Mouse (Mus musculus) midbrain, embryonic 16.5 days (tissue): ENCODE measurements around the gene Speer4e. TPM values are rescaled to one million over a fixed set of nuclear protein-coding genes. Genes with fewer than 3 reads are reported as not detected.
"Not testable (repeated sequence)": the region's sequence is repeated elsewhere in the genome, so short reads cannot be mapped to it uniquely, and the experiment has no call there.

Source experiments
- ATAC-seq: fragments of 200-750 bp; cut with Nextera tagmentation; 2 replicates; pipeline ENCODE4 v1.8.0; 2017; ENCODE audit warnings: moderate TSS enrichment
- H3K27ac ChIP-seq: fragments of 300-500 bp; sonication (generic); 2 replicates; pipeline ENCODE4 v1.5.1; 2014; ENCODE audit warnings: mild to moderate bottlenecking, low read length, mixed read lengths
- H3K27me3 ChIP-seq: fragments of 300-500 bp; sonication (generic); 2 replicates; pipeline ENCODE4 v1.6.1; 2014; ENCODE audit warnings: low read depth, low read length, mixed read lengths; ENCODE audit not compliant: control insufficient read depth, insufficient read depth
- H3K36me3 ChIP-seq: fragments of 300-500 bp; sonication (generic); 2 replicates; pipeline ENCODE4 v1.6.1; 2014; ENCODE audit warnings: mild to moderate bottlenecking, low read length, moderate library complexity, mixed read lengths; ENCODE audit not compliant: control insufficient read depth, insufficient read depth
- H3K4me1 ChIP-seq: fragments of 300-500 bp; sonication (generic); 2 replicates; pipeline ENCODE4 v1.6.1; 2014; ENCODE audit warnings: mild to moderate bottlenecking, low read length, mixed read lengths; ENCODE audit not compliant: control insufficient read depth, insufficient read depth
- H3K4me2 ChIP-seq: fragments of 300-500 bp; sonication (generic); 2 replicates; pipeline ENCODE4 v1.6.1; 2014; ENCODE audit warnings: mild to moderate bottlenecking, low read length, mixed read lengths
- H3K4me3 ChIP-seq: fragments of 300-500 bp; sonication (generic); 2 replicates; pipeline ENCODE4 v1.5.1; 2014; ENCODE audit warnings: low read depth, mild to moderate bottlenecking, low read length, moderate library complexity, mixed read lengths
- H3K9ac ChIP-seq: fragments of 300-500 bp; sonication (generic); 2 replicates; pipeline ENCODE4 v1.6.1; 2014; ENCODE audit warnings: low read depth, low read length, mixed read lengths
- H3K9me3 ChIP-seq: fragments of 300-500 bp; sonication (generic); replicated peaks from 2 replicates; pipeline ENCODE4 v1.6.1; 2014; ENCODE audit warnings: mild to moderate bottlenecking, low read length, mixed read lengths; ENCODE audit not compliant: control insufficient read depth, poor library complexity, severe bottlenecking
- WGBS: fragments of 180-500 bp; shearing (Covaris S2); extraction: QIAGEN DNeasy Blood & Tissue Kit; methylation state at CpG from one replicate; pipeline ENCODE4 v1.1.7; 2014; 5-methylcytosine and 5-hydroxymethylcytosine counted together
- polyA plus RNA-seq: library from polyadenylated mRNA; unstranded; fragments of >200 nt; fragmentation: Nextera tagmentation; extraction: Ambion mirVana; gene quantifications from 2 replicates; pipeline ENCODE4 v1.2.1, GENCODE M21; 2015

The Speer4e gene
- polyA plus RNA-seq, 1 experiment from 2014 or later: not detected

DNA sequence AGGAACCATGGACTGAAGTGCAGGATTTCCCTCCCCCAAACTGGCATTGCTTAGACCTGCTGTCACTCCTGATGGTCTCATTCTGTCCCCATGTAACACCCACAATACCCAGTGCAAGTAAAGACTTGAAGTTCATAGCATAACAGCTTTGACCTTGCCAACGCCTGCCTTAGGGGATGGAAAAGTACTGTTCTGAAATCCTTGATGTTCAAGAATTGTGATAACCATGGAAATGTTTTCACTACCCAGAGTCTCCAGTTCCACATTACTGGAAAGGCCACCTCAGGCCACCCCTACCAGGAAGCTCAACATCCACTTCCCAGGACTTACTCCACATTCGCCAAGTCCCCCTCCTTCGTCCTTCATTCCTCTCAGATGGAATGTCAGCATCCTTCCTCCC, 23.9 kb downstream of the Speer4e start:
- not testable (repeated sequence) for H3K9me3 ChIP-seq, H3K27ac ChIP-seq, H3K36me3 ChIP-seq, H3K4me3 ChIP-seq, H3K4me2 ChIP-seq, H3K4me1 ChIP-seq, ATAC-seq, H3K9ac ChIP-seq, H3K27me3 ChIP-seq
- 75% methylated on average over 2 of the region's 3 CpGs for WGBS

DNA sequence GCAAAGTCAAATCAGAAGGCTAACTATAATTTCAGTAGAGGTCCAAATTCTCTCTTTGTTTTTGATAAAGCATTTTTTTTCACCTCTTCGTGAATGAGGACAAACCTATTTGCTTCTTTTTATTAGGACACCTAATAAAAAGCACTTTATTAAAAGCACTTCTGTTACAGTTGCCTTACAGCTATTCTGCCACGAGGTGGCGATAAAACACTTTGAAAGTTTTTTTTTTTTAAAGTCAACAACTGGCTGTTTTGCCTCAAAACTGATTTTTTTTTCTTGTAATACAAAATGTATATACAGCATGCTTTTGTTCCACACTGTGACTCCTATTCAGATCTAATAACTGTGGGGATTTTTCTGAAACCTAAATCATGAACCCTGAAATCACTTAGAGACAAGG, 34.7 kb downstream of the Speer4e start:
- not testable (repeated sequence) for H3K4me1 ChIP-seq, H3K27me3 ChIP-seq, H3K9ac ChIP-seq, H3K27ac ChIP-seq, H3K36me3 ChIP-seq, H3K4me2 ChIP-seq, H3K4me3 ChIP-seq, H3K9me3 ChIP-seq, ATAC-seq
- WGBS: 16% methylated on average over 3 of the region's 3 CpGs

DNA sequence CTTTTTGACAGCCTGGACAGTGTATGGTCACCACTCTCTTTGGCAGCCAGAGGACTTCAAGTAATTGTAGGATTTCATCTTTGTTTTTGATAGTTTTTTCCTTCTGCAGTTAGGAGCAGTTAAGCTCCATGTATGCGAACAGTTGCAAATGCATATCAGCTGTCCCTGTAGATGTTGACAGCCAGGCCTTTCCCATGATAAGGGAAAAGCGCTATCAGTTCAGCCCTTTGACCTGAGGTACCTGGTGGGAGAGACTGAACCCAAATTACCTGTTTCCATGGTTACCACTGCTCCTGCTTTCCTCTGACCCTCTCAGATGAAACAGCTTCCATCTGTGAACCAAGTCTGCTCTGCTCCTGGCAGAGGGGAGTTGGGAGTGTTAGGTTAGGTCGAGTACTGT, 46.0 kb downstream of the Speer4e start:
- no peaks in the 10 kb centered on the region for H3K36me3 ChIP-seq
- no peaks in the 10 kb centered on the region for H3K27me3 ChIP-seq
- no peaks in the 10 kb centered on the region for H3K9me3 ChIP-seq
- no peak overlapping the region for H3K4me2 ChIP-seq
- H3K4me3 ChIP-seq: no peak overlapping the region
- H3K27ac ChIP-seq: no peak overlapping the region
- WGBS: 79% methylated on average over 3 of the region's 3 CpGs
- no peak overlapping the region for H3K9ac ChIP-seq
- ATAC-seq: no peak
- H3K4me1 ChIP-seq: no peaks in the 10 kb centered on the region

DNA sequence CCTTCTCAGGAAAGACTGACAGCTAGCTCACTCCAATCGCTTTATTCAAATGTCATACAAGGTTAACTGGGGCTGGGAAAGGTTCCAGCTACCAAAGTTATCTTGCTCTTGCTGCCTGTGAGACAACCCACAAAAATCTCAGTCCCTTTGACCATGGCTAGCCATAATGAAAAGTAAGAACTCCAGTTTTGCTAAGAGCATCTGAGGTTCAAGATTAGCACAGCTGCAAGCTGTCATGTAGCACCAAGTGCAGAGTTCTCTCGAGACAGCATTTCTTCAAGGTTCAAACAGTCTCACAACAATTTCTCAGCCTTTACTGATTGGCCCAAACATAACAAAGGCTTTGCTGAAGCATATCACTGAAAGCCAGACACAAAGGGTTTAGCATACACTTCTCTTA, 52.9 kb downstream of the Speer4e start:
- not testable (repeated sequence) for H3K4me1 ChIP-seq, H3K4me3 ChIP-seq, H3K27ac ChIP-seq, H3K9ac ChIP-seq, H3K4me2 ChIP-seq, H3K27me3 ChIP-seq, H3K36me3 ChIP-seq, ATAC-seq, H3K9me3 ChIP-seq
- WGBS: 56% methylated on average over 2 of the region's 2 CpGs

Other genes starting within 250 kb of the Speer4e start
- gene Gm9758, start 23.5 kb downstream of the Speer4e start, polyA plus RNA-seq: not detected in 2 replicates
- gene Gm10354, start 40.5 kb upstream of the Speer4e start, polyA plus RNA-seq: not detected in 2 replicates
- gene Gm17019, start 94.6 kb upstream of the Speer4e start, polyA plus RNA-seq: not detected in 2 replicates